Mouse (Mus musculus) left cerebral cortex, postnatal 4 days (tissue): ENCODE data around the gene Morn1. TPM values are rescaled to one million over a fixed set of nuclear protein-coding genes. Genes with fewer than 3 reads are reported as not detected.
"Not testable (repeated sequence)": the region's sequence is repeated elsewhere in the genome, so short reads cannot be mapped to it uniquely, and the experiment has no call there.

Experiments used
- DNase-seq: peaks from one replicate; pipeline ENCODE4 v3.0.0-alpha.2; 2022
- intact Hi-C: fragments of 180-260 bp; cut with DNase I; formaldehyde crosslinking; loops from one replicate; pipeline ENCODE4 v1.15.1; 2025
- total RNA-seq, 2 experiments: library from RNA; stranded (reverse); gene quantifications; 2 replicates each; pipeline ENCODE4 v1.2.3; 2021

Morn1 gene
- total RNA-seq, 2 experiments from 2014 or later: 11.0 to 12.9 TPM

DNA sequence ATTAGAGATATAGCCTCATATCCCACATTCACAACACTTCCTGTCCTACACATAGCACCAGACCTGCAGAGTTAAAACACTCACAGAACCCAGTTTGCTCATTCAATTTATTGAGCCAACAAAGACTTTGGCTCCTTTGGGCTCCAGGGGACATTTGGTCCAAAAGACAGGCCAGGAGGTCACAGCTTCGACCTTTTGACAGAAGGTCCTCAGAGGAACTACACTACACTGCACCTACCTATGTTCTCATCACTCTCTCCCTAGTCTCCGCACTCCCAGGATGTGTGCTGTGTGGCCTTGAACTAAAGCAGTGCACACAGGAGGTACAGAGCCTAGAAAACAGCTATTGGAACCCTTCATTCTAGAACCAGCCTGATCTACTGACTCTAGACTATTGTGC lies 10.6 kb upstream of the Morn1 start:
- intact Hi-C loops: no loop called here

DNA sequence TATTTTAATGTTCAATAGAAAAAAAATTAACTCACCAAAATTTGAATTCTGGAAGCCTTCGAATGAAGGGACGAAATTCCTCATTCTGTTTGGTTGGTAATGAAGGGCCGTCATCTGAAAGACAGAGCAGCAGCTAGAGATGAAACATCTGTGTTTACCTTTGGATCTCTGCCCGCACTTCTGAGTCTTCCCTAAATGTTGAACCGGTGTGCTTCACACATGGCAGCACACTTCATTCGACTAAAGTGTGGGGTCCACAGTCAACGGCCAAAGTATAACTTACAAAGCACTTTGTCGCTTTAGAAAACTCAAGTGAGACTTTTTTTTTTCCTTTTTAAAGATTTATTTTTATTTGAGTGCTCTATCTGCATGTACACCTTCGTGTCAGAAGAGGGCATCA lies 9.7 kb upstream of the Morn1 start:
- intact Hi-C loops: no loop called here
- DNase-seq: no peak

More for the DNA sequence above, 10.6 kb upstream of the Morn1 start:
- DNase-seq: no peak

DNA sequence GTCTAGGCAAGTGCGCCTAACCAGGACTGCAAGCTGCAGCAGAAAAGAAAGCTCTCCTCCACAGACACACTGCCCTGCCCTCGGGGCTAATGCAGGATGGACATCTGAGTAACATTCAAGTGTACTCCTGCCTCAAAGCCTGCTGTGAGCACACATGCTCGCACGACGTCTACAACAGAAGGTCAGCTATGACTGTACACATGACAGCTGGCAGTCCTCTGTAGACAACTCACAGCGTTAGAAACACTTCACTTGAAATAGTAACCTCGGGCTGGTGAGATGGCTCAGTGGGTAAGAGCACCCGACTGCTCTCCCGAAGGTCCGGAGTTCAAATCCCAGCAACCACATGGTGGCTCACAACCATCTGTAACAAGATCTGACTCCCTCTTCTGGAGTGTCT lies 7.6 kb upstream of the Morn1 start:
- DNase-seq, intact Hi-C loops: not testable (repeated sequence)

DNA sequence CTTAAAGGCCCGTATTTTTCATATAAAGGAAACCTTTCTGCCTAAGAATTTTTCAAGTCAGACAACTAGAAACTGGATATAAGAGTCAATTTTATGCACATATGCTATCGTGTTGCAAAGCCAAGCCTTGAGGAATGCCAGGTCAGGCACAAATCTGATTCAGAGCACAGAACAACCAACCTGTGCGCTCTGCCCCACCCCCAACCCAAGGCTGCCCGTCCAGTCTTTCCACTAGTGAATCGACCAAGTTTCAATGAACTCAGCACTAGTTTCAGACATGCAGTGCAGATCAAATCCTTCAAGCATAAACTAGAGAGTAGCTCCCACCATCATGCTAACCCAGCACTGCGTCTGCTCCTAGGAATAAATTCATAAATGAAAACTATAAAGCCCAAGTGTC lies 6.7 kb upstream of the Morn1 start:
- intact Hi-C loops: no loop called here
- no peak for DNase-seq

DNA sequence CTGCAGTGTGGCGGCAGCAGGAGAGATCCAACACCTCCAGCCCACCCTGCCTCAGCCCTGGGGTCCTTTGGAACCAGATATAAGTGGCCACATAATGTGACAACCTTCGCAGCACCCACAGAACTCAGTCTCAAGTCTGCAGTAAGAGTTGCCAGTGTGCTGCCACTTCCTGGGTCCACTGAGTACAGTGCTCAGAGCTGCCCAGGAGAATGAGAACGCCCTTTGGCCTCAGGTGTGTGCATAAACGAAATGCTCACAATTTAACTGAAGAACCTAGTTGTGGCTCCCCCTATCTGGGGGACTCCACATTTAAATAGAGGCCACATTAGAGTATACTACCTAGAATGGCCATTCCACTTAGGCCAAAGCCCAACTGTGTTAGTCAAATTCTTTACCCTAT lies 2.8 kb upstream of the Morn1 start:
- intact Hi-C loops: no loop called here
- DNase-seq: no peak

DNA sequence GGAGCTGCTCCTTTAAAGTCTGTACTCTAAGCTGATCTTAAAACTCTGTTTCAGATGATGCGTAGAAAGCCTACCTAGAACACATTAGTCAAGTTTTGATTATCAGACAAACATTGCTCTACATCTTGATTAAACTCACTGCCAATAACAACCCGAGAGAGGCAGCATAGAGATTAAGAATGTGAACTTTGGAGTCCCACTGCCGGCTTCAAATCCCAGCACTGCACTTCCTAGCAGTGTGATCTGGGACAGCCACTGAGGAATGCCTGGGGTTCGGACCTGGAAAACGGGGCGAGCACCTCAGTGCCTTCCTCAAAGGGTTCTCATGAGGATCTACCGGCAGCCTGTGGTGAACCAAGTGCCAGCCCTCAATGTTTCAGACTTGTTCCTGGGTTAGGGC lies 2.0 kb upstream of the Morn1 start:
- DNase-seq: no peak
- intact Hi-C loops: no loop called here

DNA sequence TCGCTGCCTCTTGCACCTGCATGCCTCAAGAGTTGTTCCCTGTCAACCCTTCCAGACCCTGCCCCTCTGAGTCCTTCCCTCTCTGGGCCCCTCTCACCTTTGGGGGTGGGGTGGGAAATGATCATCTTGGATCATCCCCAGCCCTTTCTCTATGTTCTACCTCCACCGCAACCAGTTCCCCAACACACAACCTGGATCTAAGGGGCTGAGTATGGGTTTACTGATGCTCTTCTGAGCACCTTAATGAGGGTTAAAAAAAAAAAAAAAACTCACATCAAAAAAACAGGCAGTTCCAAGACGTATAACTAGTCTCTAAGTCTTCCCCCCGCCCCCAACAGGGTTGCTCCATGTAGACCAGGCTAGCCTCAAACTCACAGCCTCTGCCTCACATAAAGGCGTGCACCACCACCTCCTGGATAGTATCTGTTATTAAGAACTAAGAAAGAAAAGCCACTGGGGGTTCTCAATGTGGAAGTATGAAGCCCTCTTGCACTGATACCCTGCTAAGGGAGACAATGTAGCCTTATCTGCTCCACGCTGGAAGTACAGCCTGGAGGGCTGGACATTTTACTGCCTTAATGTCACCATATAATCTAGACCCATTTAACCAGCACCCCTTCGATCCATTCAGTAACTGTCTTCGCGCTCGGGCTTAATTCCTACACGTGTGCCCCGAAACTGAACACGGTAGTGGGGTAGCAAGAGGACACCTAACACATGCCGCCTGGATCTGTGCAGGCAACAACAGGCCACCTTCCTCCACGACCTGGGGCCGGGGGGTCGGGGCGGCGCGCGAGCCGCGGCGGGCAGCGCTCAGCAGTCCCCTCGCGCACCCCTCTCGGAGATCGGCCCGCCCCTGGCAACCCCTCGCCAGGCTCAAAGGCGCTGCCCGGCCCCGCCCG lies 920 bp upstream of the Morn1 start:
- intact Hi-C loops: no loop called here
- no peak for DNase-seq

DNA sequence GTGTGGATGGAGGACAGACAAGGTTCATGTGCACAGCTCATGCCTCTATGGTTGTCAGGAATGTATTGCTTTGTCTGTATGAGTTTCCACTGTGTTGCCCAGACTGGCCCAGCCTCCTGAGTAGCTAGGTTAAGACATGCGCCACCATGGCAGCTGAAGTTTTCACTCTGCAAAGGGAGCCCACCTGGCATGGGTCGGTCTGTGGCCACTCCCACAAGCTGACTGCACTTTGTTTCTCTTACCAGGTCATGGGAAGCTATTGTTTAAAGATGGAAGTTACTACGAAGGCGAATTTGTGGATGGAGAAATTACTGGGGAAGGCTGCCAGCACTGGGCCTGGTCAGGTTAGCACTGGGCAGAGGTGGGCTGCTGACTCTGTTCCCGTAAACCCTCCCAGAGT lies 2.9 kb downstream of the Morn1 start:
- intact Hi-C loops: no loop called here

DNA sequence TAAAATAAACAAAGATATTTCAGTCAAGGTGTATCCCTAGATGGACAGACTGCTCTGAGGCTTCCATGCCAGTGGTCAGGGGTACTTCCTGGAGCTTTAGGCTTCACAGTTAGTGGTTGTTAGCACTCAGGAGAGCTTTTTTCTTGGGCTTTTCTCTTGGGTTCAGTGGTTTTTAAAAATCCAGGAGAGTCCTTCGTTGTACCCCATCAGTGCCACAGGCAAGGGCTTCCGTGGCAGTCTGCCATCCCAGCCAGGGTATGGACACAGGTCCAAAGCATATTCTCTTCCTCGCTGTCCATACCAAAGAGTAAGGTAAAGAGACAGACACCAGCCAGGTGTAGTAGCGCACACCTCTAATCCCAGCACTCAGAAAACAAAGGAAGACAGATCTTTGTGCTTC lies 3.8 kb downstream of the Morn1 start:
- DNase-seq: no peak
- intact Hi-C loops: no loop called here

More for the DNA sequence above, 2.9 kb downstream of the Morn1 start:
- DNase-seq: no peak

DNA sequence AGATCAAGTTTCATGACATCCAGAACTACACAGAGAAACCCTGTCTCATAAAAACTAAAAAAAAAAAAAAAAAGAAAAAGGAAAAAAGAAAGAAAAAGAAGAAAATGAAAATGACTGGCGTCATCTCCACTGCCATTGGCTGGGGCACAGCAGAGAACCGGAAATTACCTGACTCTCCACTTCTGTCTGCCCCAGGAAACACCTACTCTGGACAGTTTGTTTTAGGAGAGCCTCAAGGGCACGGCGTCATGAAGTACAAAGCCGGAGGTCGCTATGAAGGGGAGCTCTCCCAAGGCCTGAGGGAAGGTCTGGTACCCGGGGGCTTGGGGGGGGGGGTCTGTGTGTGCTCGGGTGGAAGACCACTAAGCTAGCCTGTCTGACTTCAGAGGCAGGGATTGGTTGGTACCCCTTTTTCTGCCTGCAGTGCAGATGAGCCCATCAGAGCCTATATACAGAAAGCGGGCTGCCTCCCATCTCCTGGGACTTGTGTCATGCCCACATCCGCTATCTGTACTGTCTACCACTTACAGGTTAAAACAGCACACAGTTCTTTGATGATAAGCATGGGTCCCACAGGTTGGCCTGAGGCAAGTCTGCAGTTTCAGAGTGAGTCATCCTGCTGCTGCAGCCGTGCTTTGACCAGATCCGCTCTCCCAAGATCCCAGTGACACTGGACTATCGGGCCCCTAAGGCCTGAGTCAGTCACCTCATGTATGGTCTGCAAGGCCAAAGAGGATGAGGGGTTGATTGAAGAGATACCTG lies 4.5 kb downstream of the Morn1 start:
- DNase-seq: no peak
- intact Hi-C loops: no loop called here

DNA sequence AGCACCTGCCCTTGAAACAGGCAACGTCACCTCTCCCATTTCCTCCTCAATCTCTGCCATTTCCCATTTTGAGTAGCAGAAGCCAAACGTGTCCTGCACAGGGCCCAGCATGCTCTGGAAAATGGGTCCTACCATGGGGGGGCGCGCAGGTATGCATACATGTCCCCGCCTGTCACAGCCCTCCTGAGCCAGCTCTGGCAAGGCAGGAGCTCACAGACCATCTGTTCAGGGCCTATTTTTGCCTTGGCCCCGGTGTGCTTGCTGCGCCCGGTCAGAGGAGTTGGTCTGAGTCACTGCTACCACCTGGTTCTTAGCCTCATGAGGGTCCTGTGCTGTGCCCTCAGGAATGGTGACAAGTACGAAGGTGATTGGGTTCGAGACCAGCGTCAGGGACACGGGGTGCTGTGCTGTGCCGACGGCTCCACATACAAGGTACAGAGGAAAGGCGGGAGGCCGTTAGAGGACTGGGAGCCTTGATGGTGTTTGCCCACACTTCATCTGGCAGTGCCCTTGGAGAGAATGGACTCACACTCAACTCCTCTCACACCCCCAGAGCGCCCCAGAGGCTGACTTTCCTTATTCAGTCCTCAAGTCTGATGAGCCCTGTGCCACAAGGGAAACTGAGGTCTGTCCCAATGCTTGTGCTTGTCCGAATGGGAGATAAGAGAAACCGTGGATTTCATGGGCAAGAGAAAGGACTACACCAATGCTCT lies 6.5 kb downstream of the Morn1 start:
- intact Hi-C loops: no loop called here
- DNase-seq: no peak

DNA sequence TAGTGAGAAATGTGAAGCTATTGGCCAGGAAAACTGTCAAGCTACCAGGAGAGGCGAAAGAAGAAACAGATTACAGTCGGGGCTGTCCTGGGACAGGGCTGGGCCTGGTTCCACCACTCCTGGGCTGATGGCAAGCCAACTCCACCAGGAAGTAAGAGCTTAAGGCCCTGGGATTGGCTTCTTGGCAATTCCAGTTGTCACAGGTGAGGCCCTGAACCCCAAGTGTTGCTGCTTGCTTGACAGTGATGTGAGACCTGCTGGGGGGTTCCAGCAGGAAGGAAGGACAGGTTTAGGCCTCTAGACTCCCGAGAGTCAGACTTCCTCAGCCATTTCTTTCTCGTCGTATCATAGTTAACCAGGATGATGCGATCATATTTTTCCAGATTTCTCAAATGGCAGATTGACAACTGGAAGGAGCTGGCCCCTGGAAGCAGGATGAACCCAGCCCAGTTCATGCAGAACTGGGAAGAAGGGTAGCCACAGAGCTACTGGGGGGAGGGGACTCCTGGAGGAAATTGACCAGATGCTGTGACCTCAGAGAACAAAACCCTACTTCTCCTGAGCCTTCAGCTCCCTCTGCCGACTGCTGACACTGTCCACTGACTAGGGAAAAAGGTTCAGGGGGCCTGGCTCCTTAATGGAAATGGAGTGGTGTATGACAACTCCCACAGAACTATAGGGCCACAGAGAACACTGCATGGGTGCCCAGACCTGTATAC lies 7.2 kb downstream of the Morn1 start:
- intact Hi-C loops: no loop called here
- DNase-seq: no peak

DNA sequence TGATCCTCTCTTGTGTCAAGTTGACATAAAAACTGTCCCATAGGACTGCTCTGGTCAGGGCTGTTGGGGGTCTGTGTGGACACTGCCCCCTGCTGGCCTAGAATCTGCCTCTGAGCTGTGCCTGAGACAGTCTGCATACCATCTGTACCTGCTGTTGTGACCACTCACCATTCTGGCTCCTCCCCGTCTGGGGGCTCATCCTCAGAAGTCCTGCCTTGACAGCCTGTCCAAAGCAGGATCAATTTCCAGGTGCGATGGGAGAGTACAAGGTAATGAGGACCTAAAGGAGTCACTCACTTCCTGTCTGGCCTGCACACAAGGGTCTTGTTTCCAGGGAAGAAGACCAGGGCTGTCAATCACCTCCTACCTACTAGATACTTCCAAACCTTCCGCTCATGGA lies 8.2 kb downstream of the Morn1 start:
- intact Hi-C loops: no loop called here
- peak; percentile 44 for DNase-seq

DNA sequence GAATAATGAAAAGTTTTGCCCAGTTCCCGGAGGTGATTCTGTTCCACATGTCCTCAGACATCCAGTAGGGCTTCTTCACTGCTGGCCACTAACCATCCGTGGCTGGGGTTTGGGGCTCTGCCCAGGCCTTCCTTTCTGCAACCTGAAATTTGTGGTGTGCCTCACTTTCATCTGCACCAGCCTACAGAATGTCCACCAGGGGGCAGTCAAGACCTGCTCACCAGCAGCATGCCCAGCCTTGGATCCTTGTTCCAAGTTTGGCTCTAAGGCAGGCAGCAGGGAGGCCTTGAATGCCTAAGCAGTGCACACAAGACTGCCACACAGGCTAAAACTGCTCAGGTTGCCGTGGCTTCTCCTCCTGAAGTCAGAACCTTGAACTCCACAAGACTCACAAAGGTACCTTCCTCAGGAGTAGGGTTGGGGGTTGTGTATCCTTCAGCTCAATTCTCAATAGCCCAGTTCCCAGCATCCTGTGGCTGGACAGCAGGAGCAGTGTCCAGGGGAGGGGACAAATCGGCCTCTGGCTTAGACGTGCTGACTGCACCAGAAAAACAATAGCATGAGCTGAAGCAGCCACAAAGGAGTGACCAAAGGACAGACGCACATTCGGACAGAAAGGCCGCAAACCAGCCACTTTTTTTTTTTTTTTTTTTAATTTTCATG lies 9.0 kb downstream of the Morn1 start:
- intact Hi-C loops: loop anchor here (1.0 kb wide), 1 partner anchor 154 kb away; the partner anchor contains the start of gene Faap20
- peak; percentile 92 for DNase-seq

DNA sequence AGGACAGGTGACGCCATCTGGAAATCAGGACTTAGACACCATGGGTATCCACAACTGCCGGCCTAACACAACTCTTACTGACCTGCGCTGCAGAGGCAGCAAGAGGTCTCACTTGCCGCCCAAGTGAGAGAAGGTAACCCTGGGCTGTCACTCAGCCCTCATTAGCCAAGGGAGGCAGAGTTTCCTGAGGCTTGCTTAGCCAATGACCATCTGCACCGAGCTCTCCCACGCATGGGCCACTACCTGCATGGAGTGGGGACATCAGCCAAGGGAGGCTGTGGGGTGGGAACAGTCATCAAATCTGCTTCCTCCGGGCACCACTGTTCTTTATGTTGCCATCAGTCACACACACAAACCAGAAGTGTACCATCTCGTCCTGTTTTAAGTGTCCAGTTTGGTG lies 9.6 kb downstream of the Morn1 start:
- DNase-seq: no peak
- intact Hi-C loops: loop anchor here (1.0 kb wide), 1 partner anchor 153 kb away; the partner anchor contains the start of gene Faap20

DNA sequence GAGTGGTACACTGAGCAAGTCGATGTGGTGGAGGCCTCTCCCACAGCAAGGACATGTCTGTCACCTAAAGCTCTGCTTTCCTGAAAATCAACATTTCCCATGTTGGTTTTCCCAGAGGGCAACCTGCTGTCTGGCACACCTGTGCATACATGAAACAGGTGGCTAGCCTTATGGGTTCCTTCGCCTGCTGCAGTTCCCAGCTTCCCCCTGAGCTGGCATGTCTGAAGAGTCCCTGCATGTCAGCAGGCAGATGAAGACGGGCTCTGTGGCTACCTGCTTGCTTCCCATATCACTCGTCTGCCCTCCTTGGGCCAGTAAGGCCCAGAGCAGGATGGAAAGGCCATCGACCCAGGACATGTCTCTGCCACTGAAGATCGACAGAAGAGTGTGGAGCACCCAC lies 11.1 kb downstream of the Morn1 start:
- no peak for DNase-seq
- intact Hi-C loops: no loop called here

DNA sequence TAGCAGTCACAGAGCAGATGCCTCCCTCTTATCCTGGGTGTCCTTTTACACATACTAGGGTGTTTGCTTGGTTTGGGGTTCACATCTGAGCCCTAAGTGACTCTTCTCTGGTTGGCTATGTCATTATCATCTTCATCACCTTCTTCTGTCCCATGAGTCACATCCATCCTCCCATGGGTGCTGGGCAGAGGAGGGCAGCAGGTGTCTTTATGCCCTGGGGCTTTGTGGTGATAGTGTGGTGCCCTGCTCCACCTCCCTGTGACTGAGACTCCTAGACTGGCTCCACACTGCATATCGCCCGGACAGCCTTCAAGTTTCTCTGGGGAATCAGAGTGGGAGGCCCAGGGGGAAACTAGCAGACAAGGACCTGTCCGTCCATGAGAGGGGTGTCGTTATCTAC lies 12.2 kb downstream of the Morn1 start:
- DNase-seq: no peak
- intact Hi-C loops: no loop called here

DNA sequence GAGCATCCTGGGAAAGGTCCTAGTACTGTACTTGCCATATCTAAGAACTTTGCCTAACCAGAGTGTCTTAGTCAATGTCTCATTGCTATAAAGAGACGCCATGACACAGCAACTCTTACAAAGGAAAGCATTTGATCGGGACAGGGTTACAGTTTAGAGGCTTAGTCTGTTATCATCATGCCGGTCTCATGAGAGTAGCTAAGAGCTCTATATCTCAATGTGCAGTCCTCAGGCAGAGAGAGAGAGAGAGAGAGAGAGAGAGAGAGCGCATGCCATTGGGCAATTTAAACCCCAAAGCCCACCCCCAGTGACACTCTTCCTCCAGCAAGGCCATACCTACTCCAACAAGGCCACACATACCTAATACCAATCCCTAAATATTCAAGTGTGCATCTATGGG lies 21.5 kb downstream of the Morn1 start:
- intact Hi-C loops: no loop called here
- no peak for DNase-seq

DNA sequence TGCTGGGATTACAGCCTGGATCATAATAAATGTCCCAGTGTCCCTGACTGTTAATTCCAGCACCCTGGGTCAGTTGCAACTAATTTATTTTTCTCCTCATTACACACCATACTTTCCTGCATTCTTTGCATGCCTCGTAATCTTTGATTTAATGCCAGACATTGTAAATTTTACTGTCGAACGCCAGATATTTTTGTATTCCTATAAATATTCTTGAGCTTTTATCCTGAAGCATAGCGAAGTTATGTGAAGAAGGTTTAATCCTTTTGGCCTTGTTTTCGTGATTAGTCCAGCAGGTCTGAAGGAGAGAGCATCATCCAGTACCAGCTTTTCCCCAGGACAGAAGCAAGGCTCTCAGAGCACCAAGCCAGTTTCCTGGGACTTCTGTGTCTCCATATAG lies 23.1 kb downstream of the Morn1 start:
- intact Hi-C loops: no loop called here
- no peak for DNase-seq

DNA sequence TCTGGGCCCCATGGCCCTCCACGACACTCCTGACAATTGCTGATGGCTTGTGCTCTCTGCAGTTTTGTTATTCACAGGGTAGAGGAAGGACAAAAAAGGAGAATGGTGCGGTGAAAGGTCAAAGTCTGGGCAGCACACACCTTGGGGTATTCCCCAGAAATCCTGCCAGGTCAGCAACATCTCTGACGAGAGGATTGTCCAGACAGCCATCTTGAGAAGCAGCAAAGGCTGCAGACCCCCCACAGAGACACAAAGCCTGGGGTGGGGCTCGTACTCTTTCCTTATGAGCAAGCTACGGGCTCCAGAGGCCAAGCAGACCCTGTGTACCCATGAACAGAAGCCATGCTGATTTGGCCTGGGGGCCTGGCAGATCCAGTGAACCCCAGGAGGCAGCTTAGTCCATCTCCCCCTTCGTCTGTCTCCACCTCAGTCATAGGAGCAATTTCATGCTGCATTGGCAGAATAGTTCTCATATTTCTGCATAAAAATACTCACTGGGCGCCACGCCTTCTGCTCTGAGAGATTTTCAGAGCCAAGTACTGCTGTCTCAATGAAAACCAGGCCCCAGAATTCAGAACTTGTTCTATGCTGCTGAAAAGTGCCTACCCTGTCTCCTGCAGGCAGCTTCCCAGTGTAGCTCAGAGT lies 27.5 kb downstream of the Morn1 start:
- intact Hi-C loops: no loop called here
- no peak for DNase-seq
